Mouse (Mus musculus) stomach, postnatal 0 days (tissue): ENCODE results near the gene Arel1.

Experiments used
- CTCF ChIP-seq: IDR thresholded peaks from 2 replicates; pipeline ENCODE4 v1.5.1; 2016; ENCODE audit warnings: antibody characterized with exemption, low read depth, mild to moderate bottlenecking, moderate library complexity
- EP300 ChIP-seq: optimal IDR thresholded peaks from 2 replicates; pipeline ENCODE3; 2016; ENCODE audit warnings: antibody characterized with exemption

DNA sequence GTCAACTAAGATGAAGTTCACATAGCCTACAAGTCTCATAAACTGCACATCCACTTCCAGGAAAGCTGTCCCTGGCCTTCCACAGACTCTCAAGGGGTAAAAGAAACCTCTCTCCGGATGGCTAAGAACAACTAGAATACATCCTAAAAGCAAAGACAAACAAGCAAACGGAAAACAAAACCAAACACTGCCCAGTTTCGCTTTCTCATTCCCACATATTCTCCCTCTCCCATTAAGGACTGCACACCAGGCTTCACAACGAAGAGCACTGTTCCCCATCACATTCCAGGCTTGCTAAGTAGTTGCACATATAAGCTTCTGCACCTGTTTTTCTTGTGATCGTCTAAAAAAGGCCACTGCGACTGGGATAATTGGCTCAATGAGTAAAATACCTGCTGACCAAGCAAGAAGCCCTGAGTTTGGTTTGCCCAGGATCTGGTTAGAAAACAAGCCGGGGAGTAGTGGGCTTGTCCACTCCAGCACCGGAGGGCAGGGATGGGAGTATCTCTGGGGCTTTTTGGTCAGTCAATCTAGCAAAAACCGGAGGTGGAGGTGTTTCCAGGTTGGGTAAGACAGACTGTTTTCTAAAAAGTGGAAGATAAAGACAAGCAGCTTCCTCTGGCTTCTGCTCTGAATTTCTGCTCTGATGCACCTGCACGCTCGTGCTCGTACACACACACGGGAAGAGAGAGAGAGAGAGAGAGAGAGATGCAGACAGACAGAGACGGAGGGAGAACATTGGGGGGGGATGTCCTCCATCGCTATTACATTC lies 858 bp downstream of the Arel1 start:
- TF ChIP-seq CTCF (no peak), EP300 (no peak)
